Mouse (Mus musculus) kidney, adult 8-10 months (tissue): ENCODE data around the gene Sbf2.
"Not testable (repeated sequence)": the region's sequence is repeated elsewhere in the genome, so short reads cannot be mapped to it uniquely, and the experiment has no call there.

Experiments
- DNase-seq, 2 experiments: peaks; one replicate each; pipeline ENCODE4 v3.0.0; 2022

Gene Sbf2

DNA sequence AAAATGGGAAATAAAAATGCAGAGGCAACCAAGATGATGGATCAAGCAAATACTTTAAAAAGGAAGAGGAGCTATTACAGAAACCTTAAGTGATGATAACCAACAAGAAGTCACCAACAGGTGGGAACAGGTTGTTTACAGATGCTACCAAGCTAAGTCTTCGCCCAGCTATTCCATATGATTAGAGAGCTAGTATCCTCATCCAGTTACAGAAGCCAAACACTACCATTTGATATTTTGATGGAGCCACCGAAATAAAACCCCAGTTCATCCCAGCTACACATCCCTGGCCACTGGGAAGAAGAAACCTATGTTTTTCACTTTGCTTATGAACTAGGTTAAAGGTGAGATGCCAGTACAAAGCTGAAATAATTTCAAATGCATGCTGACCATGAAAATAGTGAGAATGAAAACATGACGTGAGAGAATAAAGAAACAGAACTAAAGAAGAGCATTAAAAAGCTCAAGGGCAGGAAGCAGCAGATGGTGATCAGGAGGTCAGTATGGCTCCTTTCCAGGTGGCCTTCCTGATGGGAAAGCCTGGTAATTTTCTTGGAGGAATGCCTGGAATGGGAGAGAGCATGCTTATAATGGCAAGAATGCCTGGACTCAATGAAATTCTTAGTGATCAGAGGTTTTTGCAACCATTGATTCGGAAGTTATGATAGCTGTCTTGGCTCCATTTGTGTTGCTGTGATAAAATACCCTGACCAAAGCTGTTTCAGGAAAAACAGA is 48.7 kb downstream of the Sbf2 start:
- peak; percentile 30 to 38 for DNase-seq

DNA sequence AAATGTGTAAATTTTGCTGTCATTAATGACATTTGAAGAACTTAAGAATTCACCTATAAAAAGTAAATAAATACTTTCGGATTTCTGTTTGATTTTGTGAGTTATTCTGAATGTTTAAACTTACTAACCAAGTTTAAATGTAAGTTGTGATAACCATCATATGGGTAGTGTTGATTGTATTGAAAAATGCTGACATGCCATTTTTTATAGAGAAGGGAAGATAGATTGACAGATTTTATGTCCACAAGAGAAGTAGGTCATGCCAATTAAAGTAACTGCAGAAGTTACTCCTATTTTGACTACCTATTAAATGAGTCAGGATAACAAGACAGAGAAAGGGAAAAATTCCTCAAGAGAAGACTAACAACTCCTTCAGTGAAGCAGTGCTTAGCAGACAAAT is 53.1 kb downstream of the Sbf2 start:
- DNase-seq: no peak

DNA sequence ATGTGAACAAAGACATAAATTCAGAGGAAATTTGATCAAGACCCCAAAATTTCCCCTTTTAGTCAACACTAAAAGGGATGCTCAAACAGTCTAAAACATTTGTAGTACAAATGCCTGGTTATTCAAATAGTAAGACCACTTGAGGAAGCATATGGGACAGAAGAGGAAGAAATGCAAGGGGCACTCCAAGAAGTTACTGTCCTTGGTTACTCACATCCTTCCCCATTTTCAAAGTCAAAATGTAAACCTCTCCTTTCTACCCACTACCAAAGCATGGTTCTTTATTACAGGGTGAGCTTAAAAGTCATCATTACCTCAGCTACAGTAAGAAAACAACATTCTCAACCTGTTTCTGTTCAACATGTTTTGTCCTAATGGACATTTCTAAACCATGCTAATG is 57.7 kb downstream of the Sbf2 start:
- no peak for DNase-seq

DNA sequence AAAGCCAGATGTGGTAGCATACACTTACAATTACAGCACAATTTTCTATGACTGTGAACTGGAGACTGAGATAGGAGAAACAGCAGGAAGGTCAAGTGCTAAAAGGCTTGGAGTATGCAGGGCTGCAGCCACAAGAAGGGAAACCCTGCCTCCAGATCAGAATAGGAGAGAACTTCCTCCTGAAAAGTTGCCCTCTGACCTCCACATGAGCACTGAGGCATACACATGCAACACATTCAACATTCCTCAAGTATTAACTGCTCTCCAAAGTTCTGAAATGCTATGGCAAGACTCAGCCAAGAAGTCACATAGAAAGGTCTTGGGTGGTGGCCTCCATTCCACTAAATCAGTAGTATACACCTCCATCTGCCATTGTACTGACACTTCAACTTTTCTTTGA is 58.5 kb downstream of the Sbf2 start:
- DNase-seq: peak; percentile 18 to 32

DNA sequence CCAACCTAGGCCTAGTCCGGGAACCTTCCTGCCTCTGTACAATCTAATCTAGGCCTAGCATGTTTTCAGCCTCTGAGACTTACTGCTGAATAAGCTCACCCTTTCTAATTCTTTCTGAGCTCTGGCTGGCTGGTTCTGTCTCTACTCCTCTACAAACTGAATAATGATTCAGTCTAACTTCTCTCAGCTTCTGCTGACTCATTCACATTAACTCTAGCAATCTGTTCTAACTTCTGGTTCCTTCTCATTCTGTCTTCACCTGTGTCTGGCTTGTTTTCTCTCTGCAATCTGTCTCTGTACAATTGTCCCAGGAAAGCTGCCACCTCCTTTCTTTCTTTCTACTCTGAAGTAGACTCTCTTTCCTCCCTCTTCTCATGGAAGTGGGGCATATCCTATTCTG is 59.5 kb downstream of the Sbf2 start:
- DNase-seq: no peak

DNA sequence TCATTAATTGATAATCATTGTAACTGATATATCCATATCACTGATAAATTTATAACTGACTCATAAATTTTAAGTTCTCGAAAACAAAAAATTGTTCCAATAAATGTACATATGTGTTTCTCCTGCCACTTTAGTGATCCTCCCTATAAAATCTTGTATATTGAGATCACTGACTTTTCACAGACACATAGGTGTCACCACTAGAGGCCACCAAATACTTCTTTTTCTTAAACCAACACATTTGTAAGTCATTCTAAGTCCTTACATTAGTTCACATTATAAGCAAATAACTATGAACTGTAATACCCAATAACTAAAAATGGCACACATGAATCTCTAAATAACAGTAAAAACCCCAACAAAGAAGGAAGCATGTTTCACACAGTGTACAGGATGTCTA is 66.5 kb downstream of the Sbf2 start:
- no peak for DNase-seq

DNA sequence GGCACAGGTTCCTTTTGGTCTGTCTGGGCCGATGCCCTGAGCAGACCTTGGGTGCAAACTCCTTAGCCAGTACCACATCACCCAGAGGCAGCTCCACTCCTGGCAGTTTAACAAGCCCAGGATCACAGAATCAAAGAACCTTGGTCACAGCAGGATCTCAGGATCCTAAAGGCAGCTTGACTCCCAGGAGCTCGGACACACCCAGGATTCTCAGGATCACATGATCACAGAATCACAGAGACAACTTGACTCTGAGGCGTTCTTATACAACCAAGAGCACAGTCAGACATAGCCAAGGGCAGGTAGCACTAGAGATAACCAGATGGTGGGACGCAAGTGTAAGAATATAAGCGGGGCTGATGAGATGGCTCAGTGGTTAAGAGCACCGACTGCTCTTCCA is 71.4 kb downstream of the Sbf2 start:
- no peak for DNase-seq

DNA sequence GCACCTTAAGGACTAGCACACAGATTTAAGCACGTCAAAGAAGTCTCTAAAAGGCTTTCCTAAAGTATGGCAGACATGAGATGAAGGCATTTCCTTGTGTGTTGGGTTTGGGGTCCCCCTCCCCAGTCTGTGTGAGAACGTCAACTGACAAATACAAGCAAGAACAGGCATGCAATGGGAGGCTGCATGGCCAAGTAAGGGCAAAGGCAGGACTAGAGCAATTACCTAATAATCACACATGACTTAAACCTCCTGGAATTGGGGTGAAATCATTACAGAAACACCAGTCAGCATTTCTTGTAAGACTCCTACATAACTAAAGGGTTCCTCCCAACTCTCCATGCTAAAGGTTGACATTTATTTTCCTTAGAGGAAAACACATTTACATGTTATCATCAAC is 75.5 kb downstream of the Sbf2 start:
- no peak for DNase-seq

DNA sequence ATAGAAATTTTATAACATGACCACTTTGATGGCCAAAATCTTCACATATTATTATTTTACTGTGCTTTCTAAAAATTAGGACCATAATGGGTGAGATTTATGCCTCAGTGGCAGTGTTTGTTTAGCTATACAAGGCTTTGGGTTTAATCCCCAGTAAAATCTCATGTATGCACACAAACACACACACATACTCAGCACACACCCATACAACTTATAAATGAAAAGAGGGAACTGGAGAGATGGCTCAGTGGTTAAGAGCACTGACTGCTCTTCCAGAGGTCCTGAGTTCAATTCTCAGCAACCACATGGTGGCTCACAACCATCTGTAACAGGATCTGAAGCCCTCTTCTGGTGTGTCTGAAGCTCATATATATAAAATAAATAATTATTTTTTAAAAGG is 84.4 kb downstream of the Sbf2 start:
- DNase-seq: not testable (repeated sequence)

DNA sequence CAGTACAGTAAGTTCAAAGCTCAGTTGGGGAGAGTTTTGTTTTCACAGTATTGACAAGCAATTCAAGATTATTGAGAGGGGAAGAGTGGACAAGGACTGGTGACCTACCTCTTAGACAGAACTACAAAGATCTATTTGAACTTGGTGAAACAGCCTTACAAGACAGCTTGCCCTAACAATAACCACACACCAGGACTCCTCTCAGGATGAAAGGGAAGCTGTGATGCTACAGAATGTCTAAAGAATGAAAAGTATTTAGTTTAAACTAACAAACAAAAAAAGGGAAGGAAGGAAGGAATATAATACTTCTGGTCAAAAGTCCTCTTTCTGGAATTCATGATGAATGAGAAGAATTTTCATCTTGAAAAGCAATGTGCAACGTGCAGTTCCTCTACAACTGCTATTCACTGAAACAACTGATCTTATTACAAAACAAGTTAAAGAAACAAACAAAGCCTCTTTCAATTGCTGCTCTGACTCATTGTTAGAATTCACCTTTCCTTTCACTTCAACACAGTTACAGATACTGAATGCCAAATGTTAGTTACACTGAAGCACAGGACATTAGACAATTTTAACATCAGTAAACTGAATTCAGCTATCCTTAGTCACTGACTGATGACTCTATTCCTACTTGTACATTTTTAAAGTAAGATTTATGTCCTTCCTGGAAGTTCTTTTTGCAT is 89.5 kb downstream of the Sbf2 start:
- no peak for DNase-seq

DNA sequence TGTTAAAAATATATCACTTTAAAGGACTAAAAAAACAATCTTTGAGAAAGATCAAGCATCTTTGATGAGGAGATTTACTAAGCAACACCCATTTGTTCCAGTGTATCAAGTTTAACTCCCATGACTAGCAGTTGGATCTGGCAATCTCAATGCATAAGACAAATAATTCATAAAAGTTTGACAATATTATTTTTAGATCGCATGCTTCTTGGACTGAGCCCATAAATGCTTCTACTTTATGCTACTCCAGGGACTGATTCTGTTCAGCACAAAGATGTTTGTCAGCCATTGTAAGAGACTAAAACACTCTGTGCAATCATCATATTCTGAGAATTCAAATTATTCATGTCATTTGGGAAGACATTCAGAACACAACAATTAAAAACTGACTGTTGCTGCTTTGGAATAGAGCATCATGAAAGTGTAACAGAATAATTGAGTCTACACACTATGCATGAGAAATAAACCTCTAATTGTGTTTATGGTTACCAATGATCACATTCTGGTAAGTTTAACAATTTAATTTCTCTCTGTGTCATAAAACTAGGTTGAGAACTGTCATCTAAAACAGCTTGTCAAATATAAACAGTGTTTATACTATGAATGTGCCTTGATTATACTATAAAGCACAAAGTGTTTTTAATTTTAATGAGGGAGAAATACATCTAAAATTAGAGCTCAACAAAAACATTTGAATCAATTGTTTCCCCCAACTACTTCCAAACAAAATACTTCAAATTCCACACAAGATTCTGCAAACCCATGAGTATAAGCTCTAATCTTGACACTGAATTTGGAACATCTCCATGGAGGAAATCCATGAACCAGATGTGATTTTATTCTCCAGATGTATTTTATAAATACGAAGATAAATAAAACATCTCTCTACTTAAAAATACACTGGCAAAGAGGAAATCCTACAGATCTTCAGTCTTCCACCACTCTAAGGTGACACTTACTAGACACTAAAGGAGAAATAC is 98.2 kb downstream of the Sbf2 start:
- DNase-seq: no peak

DNA sequence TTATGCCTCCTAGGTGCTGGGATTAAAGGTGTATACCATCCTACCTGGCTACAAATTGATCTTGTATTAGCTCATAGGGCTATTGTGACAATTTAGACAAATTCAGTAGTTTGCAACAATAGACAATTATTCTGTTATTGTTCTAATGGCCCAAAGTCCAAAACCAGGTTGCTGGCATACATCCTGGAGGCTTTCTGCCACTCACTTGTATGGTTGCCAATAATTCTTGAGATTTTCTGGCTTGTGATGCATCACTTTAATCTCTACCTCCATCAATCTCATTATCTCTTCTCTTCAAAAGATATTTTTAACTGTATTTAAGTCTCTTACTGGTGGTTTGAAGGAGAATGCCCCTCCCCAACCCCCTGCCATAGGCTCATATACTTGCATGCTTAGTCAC is 100.6 kb downstream of the Sbf2 start:
- DNase-seq: no peak

DNA sequence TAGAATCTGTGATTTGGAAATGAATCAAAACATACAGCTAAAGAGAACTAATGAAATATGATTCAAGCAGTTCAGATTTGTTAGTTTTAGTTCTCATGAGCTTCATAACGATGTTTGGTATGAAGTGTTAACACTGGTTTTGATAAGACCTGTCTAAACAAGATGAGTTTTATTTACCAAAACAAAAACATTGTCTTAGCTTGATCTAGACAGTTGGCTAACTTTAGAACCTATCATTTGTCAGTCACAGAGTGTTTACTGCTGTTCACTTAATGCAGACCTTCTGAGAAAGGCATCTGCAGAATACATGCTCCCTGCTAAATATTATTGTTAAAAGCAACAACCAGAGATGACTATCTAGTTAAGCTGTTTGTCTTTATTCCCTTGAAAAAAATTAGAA is 116.1 kb downstream of the Sbf2 start:
- DNase-seq: no peak

DNA sequence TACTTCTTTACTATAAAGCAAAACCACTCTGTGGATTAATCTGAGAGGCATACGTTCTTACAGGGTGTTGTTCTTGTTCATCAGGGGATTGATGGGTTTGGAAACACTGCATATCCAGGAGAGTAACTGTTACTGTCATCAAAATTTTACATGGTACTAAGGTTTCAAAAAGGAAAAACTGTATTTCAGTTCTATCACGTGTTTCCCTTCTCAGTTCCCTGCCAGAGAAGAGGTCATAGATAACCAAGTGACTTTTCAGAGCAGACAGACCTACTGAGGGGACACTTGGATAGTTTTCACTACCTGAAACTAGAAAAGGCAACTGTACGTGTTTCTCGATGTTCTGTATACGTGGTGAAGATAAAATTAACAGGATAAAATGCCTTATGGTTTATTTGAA is 123.7 kb downstream of the Sbf2 start:
- no peak for DNase-seq

DNA sequence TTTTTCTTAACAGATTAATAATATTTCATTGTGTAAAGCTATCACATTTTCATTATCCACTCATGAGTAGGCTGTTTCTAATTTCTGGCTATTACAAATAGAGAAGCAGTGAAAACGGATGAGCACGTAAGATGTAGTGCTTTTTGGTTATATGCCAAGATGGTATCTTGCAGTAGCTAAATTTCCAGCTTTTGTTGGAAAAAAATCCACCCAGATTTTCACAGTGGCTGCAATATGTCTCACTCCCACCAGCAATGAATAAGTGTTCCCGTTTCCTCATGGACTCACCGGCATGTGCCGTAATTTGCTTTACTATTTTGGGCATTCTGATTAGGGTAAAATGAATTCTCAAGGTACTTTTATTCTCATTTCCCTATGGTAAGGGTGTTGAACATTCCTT is 129.7 kb downstream of the Sbf2 start:
- DNase-seq: no peak

DNA sequence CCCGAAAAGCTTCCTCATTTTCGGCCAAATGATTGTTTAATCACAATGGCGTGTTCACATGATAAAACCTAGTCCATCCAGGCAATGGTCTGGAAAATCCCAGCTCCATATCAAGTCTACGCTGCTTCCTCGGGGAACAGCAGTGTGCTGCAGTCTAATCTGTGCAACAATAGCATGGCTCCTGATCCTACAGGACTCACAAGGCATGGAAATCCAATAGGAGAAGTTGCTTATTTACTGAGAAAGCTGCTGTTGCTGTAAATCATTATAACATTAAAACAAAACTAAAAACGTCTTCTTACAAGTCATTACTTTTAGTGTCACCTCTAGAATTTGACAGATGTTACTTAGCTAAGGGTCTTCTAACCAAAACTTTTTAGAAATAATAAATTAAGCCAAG is 143.7 kb downstream of the Sbf2 start:
- DNase-seq: no peak

DNA sequence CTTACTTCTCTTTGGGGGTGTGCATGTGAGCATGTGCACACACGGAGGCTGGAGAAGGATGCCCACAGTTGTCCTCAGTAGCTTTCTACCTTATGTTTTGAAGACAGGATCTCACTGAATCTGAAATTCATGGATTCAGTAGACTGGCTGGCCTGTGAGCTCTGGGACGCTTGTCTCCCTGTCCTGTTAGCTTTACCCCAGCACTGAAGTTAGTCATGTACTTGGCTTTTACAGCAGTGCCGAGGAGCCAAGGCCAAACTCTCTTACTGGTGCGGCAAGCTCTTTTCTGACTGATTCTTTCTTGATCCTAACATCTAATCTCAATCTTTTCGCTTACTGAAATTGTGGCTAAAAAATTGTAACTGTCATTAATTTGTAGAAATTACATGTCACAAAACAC is 151.3 kb downstream of the Sbf2 start:
- no peak for DNase-seq

DNA sequence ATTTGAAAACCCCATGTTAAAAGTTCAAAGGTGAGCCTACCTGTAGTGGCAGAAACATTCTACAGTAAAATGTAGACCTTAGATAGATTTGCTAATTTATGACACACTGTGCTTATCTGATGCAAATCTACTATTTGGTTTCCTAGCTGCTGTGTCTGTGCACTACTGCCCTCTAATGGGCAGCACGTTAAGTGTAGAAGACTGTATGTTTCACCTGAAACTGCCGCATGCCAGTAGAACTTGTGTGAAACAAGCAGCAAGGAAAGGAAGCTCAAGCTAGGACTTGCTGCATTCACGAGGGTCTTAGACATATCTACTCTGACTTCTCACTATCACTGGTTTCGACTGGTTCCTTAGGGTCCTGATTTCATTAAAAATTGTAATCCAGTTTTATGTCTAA is 182.4 kb downstream of the Sbf2 start:
- peak; percentile 43 to 72 for DNase-seq

DNA sequence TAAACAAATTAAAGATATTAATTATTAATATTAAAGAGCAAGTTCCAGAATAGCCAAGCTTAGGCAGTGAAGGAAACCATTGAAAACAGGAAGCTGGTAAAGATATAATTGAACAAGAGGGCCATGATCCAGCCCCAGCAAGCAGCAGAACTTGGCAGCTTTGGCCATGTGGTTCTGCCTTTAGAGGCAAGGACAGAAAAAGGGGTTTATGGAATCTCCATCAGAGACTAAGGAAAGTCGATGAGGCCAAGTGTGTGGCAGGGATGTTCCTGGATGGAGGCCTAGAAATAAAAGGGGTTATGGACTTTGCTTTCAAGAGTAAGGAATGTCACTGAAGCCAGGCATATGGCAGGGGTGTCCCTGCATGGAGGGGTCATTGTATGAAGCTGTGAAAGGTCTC is 198.4 kb downstream of the Sbf2 start:
- DNase-seq: no peak

DNA sequence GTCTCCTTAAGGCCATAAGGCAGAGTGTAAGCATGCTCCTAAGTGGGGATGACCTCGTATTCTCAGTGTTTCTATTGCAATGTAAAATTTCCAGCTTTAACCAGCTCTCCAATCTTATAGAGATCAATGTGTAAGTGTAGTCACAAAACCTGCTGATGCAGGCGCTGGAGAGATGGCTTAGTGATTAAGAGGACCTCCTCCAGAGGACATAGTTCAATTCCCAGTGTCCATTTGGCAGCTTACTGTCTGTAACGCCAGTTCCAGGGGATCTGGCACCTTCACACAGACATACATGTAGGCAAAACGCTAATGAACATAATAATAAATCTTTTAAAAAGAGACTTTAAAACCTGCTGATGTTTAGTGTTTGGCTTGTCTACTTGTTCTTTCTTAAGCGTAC is 200.4 kb downstream of the Sbf2 start:
- peak; percentile 48 to 61 for DNase-seq

DNA sequence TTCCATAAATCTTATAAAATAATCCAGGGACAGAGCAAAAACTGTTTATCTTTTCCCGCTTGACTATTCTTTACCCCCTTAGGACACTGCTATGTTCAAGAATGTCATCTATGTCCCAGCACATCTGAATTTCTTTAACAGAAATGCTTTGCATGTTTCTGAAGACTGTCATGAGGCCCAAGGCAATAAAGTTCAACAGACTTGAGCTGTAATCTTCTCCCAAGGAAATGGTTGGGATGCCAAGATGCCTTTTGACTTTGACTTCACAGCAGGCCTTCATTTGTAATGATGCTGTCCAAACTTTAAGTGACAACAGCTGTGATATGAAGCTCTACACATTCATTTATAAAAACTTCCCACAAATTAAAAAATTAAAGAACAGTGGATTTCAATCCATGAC is 212.6 kb downstream of the Sbf2 start:
- DNase-seq: peak in 1 of 2 experiments; percentile 15

DNA sequence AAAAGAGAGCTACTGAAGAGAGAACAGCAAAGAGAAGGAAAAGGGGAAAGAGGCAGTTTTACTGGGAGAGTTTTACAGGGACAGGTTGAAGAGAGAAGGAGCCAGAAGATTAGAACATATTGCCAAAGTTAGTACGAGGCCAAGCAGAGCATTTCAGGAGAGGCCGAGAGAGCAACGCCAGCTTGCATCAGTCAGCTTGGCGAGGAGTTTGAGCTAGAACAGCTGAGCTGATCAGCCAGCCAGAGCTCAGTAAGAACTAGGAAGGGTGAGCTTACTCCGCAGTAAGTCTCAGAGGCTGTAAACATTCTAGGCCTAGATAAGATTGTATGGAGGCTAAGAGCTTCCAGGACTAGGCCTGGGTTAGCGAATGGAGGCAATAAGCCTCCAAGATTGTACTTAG is 222.1 kb downstream of the Sbf2 start:
- no peak for DNase-seq

DNA sequence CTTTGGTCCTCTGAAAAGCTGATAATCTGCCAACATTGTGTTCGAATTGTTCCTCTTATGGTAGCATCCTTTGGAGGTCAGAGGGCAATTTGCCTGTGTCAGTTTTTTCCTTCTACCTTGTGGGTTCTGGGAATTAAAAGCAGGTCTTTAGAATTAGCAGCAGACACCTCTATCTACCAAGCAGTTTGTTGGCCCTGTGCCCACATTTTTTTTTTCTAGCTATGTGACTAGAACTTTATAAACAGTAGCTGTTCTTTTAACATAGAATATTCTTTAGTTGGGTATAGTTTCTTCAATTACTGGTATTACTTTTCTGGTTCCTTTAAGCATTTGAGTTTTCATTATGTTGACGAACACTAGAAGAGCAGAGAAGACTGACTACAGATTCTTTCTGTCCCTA is 223.1 kb downstream of the Sbf2 start:
- DNase-seq: no peak

DNA sequence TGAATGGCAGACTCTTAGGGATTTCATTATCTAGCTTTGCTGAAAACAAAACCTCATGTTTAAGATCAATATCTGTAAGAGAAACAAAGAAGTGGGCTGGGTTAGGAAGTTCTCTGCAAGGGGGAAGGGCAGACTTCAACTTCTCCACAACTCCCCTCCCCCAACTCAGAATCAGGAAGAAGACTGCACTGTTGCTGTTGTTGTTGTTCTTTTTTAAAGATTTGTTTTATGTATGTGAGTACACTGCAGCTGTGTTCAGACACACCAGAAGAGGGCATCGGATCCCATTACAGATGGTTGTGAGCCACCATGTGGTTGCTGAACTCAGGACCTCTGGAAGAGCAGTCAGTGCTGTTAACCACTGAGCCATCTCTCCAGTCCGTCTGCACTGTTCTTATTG is 225.8 kb downstream of the Sbf2 start:
- DNase-seq: not testable (repeated sequence)
